Mouse (Mus musculus): ENCODE measurements around the gene Gp9. TPM values are rescaled to one million over a fixed set of nuclear protein-coding genes. Genes with fewer than 3 reads are reported as not detected.
"Not testable (repeated sequence)": the region's sequence is repeated elsewhere in the genome, so short reads cannot be mapped to it uniquely, and the experiment has no call there.

Gp9 gene
- polyA plus RNA-seq, 1 experiment from 2014 or later, result 0.50 TPM

- WGBS, result 72% methylated on average over 3 of the region's 3 CpGs
These were observed 18.0 kb upstream of the Gp9 start for GRCm38 (mm10) chr6:87759850-87760249.

GRCm38 (mm10) chr6:87762161-87762560 lies 15.7 kb upstream of the Gp9 start:
- no peak for ATAC-seq
- Histone ChIP-seq H3K4me3 (ENCODE audit: low read depth, low read length) (no peak overlapping the region), H3K4me1 (ENCODE audit: control insufficient read depth, insufficient read depth, low read length) (no peaks in the 10 kb centered on the region), H3K9ac (ENCODE audit: low read depth, low read length) (no peak overlapping the region), H3K9me3 (replicated peaks; ENCODE audit: control insufficient read depth, low read length, poor library complexity, severe bottlenecking) (no peaks in the 10 kb centered on the region), H3K27me3 (ENCODE audit: control insufficient read depth, insufficient read depth, low read depth, low read length) (no peaks in the 10 kb centered on the region), H3K36me3 (ENCODE audit: control insufficient read depth, insufficient read depth, low read length) (no peaks in the 10 kb centered on the region), H3K4me2 (ENCODE audit: low read length) (no peak overlapping the region), H3K27ac (ENCODE audit: low read length) (no peak overlapping the region)
- 93% methylated on average over 5 of the region's 5 CpGs for WGBS

More at GRCm38 (mm10) chr6:87759850-87760249, 18.0 kb upstream of the Gp9 start:
- Histone ChIP-seq H3K9ac (ENCODE audit: low read depth, low read length) (no peak overlapping the region), H3K4me1 (ENCODE audit: control insufficient read depth, insufficient read depth, low read length) (no peaks in the 10 kb centered on the region), H3K9me3 (replicated peaks; ENCODE audit: control insufficient read depth, low read length, poor library complexity, severe bottlenecking) (no peaks in the 10 kb centered on the region), H3K4me2 (ENCODE audit: low read length) (no peak overlapping the region), H3K27ac (ENCODE audit: low read length) (no peak overlapping the region), H3K36me3 (ENCODE audit: control insufficient read depth, insufficient read depth, low read length) (no peaks in the 10 kb centered on the region), H3K27me3 (ENCODE audit: control insufficient read depth, insufficient read depth, low read depth, low read length) (no peaks in the 10 kb centered on the region), H3K4me3 (ENCODE audit: low read depth, low read length) (no peak overlapping the region)
- ATAC-seq, result no peak

DNA sequence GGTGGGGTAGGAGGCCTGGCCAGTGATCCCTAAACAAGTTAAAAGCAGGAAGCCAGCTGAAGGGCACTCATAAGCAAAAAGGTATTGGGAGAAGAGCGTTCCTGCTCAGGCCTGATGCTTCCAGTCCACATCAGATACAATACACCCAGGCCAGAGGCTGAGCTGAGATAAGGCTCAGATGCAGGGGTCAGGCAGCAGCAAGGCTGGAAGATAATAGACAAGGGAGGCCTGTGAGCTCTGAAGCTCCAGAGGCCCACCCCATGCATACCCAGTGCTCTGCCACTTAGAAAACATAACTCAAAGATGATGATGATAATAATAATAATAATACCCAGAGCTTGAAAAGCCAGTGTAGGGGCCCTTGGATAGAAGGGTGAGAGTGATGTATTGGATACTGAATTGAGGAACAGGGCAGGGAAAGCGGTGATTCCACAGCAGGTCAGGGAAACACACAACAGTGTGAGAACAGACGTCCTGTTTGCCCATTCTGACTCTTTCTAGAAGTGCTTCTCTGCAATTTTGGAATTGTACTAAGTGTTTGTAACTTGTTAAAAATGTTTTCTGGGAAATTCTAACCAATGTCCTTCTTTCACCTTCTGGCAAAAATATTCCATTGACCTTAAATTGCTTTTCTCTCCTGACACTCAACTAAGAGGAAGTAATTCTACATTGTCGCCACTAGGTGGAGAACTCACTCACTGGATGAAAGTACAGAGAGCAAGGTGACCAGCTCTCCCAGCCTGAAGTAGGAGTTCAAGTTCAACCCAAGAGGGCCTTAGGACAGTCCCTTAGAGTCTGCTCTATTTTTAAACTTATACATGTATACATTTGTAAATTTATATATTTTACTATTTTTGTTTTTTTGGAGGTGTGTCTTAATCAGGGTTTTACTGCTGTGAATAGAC lies 14.2 kb upstream of the Gp9 start:
- no peaks in the 10 kb centered on the region for H3K27me3 ChIP-seq (ENCODE audit: control insufficient read depth, insufficient read depth, low read depth, low read length)
- ATAC-seq, result no peak
- peaks cover 2% of the 10 kb centered on the region; the same call in 1 of the 2 replicates for H3K9me3 ChIP-seq (replicated peaks; ENCODE audit: control insufficient read depth, low read length, poor library complexity, severe bottlenecking)
- no peak overlapping the region for H3K4me3 ChIP-seq (ENCODE audit: low read depth, low read length)
- H3K4me1 ChIP-seq (ENCODE audit: control insufficient read depth, insufficient read depth, low read length), result no peaks in the 10 kb centered on the region
- H3K4me2 ChIP-seq (ENCODE audit: low read length), result no peak overlapping the region
- no peaks in the 10 kb centered on the region for H3K36me3 ChIP-seq (ENCODE audit: control insufficient read depth, insufficient read depth, low read length)
- no peak overlapping the region for H3K9ac ChIP-seq (ENCODE audit: low read depth, low read length)
- H3K27ac ChIP-seq (ENCODE audit: low read length), result no peak overlapping the region
- 68% methylated on average over 4 of the region's 4 CpGs for WGBS

DNA sequence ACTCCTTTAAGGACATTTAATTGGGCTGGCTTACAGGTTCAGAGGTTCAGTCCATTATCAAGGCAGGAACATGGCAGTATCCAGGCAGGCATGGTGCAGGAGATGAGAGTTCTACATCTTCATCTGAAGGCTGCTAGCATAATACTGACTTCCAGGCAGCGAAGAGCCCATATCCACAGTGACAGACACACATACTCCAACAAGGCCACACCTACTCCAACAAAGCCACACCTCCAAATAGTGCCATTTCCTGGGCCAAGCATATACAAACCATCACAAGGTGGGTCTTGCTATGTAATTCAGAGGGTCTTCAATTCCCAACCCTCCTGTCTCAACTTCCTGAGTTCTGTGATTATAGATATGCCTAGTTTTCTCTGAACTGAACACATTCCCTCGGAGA lies 13.6 kb upstream of the Gp9 start:
- H3K36me3 ChIP-seq (ENCODE audit: control insufficient read depth, insufficient read depth, low read length); H3K27ac ChIP-seq (ENCODE audit: low read length); H3K4me2 ChIP-seq (ENCODE audit: low read length); H3K4me3 ChIP-seq (ENCODE audit: low read depth, low read length); H3K9me3 ChIP-seq (replicated peaks; ENCODE audit: control insufficient read depth, low read length, poor library complexity, severe bottlenecking); H3K4me1 ChIP-seq (ENCODE audit: control insufficient read depth, insufficient read depth, low read length); ATAC-seq; H3K27me3 ChIP-seq (ENCODE audit: control insufficient read depth, insufficient read depth, low read depth, low read length); H3K9ac ChIP-seq (ENCODE audit: low read depth, low read length): not testable (repeated sequence)
- WGBS, result 91% methylated on average over 2 of the region's 2 CpGs

GRCm38 (mm10) chr6:87770626-87771025 lies 7.2 kb upstream of the Gp9 start:
- Histone ChIP-seq H3K27ac (ENCODE audit: low read length) (no peak overlapping the region), H3K4me3 (ENCODE audit: low read depth, low read length) (no peak overlapping the region), H3K36me3 (ENCODE audit: control insufficient read depth, insufficient read depth, low read length) (no peaks in the 10 kb centered on the region), H3K27me3 (ENCODE audit: control insufficient read depth, insufficient read depth, low read depth, low read length) (no peaks in the 10 kb centered on the region), H3K4me2 (ENCODE audit: low read length) (no peak overlapping the region), H3K9ac (ENCODE audit: low read depth, low read length) (no peak overlapping the region), H3K9me3 (replicated peaks; ENCODE audit: control insufficient read depth, low read length, poor library complexity, severe bottlenecking) (peaks cover 2% of the 10 kb centered on the region; the same call in 1 of the 2 replicates), H3K4me1 (ENCODE audit: control insufficient read depth, insufficient read depth, low read length) (no peaks in the 10 kb centered on the region)
- ATAC-seq, result no peak
- WGBS, result 56% methylated on average over 8 of the region's 8 CpGs

DNA sequence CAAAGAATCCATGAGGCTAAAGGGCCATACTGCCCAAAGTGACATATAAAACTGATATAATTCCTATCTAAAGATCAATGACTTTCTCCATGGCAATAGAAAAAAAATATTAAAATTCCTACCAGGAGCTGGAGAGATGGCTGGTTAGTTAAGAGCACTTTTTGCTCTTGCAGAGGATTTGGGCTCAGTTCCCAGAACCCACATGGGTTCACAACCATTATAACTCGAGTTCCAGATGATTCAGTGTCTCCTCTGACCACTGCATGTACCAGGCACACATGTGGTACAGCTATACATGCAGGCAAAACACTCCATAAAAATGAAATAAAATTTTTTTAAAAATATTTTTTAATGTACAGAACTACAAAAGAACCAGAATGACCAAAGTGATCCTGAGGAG lies 3.4 kb upstream of the Gp9 start:
- H3K27me3 ChIP-seq (ENCODE audit: control insufficient read depth, insufficient read depth, low read depth, low read length), result no peaks in the 10 kb centered on the region
- no peaks in the 10 kb centered on the region for H3K36me3 ChIP-seq (ENCODE audit: control insufficient read depth, insufficient read depth, low read length)
- no peak for ATAC-seq
- H3K4me3 ChIP-seq (ENCODE audit: low read depth, low read length), result no peak overlapping the region
- no peak overlapping the region for H3K9ac ChIP-seq (ENCODE audit: low read depth, low read length)
- H3K4me1 ChIP-seq (ENCODE audit: control insufficient read depth, insufficient read depth, low read length), result no peaks in the 10 kb centered on the region
- H3K9me3 ChIP-seq (replicated peaks; ENCODE audit: control insufficient read depth, low read length, poor library complexity, severe bottlenecking), result no peaks in the 10 kb centered on the region
- no peak overlapping the region for H3K27ac ChIP-seq (ENCODE audit: low read length)
- WGBS, result 34% methylated on average over 1 of the region's 1 CpGs
- H3K4me2 ChIP-seq (ENCODE audit: low read length), result no peak overlapping the region

- no peak for ATAC-seq
- 87% methylated on average over 9 of the region's 9 CpGs for WGBS
- no peaks in the 10 kb centered on the region for H3K36me3 ChIP-seq (ENCODE audit: control insufficient read depth, insufficient read depth, low read length)
These were observed 3.0 kb upstream of the Gp9 start for GRCm38 (mm10) chr6:87774909-87775308.

DNA sequence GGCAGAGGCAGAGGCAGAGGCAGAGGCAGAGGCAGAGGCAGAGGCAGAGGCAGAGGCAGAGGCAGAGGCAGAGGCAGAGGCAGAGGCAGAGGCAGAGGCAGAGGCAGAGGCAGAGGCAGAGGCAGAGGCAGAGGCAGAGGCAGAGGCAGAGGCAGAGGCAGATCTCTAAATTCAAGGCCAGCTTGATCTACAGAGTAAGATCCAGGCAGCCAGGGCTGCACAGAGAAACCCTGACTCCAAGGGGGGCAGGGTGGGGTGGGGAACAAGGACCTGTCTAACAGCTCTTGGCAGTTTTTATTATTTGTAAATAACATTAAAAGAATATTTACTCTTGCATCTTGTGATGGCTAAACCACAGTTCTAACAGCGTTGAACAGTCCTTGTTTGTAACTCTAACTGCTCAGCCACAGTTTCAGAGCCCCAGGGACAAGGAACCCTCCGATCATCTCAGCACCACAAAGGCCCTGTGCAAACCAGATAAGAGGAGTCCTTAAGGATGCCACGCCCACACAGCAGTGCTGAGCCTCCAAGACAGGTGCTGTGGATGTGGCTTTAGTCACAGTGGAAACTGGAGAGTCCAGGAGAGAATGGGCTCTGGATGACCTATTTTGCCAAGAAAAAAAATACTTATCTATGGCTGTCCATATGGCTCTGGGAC lies 2.2 kb upstream of the Gp9 start:
- no peaks in the 10 kb centered on the region for H3K9me3 ChIP-seq (replicated peaks; ENCODE audit: control insufficient read depth, low read length, poor library complexity, severe bottlenecking)
- no peaks in the 10 kb centered on the region for H3K36me3 ChIP-seq (ENCODE audit: control insufficient read depth, insufficient read depth, low read length)
- ATAC-seq, result no peak
- H3K4me1 ChIP-seq (ENCODE audit: control insufficient read depth, insufficient read depth, low read length), result no peaks in the 10 kb centered on the region
- no peak overlapping the region for H3K9ac ChIP-seq (ENCODE audit: low read depth, low read length)
- no peaks in the 10 kb centered on the region for H3K27me3 ChIP-seq (ENCODE audit: control insufficient read depth, insufficient read depth, low read depth, low read length)
- no peak overlapping the region for H3K4me3 ChIP-seq (ENCODE audit: low read depth, low read length)
- H3K4me2 ChIP-seq (ENCODE audit: low read length), result no peak overlapping the region
- WGBS, result 74% methylated on average over 3 of the region's 3 CpGs
- H3K27ac ChIP-seq (ENCODE audit: low read length), result no peak overlapping the region

More at GRCm38 (mm10) chr6:87774909-87775308, 3.0 kb upstream of the Gp9 start:
- Histone ChIP-seq H3K4me2 (ENCODE audit: low read length) (no peak overlapping the region), H3K4me3 (ENCODE audit: low read depth, low read length) (no peak overlapping the region), H3K27me3 (ENCODE audit: control insufficient read depth, insufficient read depth, low read depth, low read length) (no peaks in the 10 kb centered on the region), H3K4me1 (ENCODE audit: control insufficient read depth, insufficient read depth, low read length) (no peaks in the 10 kb centered on the region), H3K9ac (ENCODE audit: low read depth, low read length) (no peak overlapping the region), H3K27ac (ENCODE audit: low read length) (no peak overlapping the region), H3K9me3 (replicated peaks; ENCODE audit: control insufficient read depth, low read length, poor library complexity, severe bottlenecking) (no peaks in the 10 kb centered on the region)

- Histone ChIP-seq H3K9ac (ENCODE audit: low read depth, low read length) (no peak overlapping the region), H3K4me2 (ENCODE audit: low read length) (no peak overlapping the region), H3K27me3 (ENCODE audit: control insufficient read depth, insufficient read depth, low read depth, low read length) (no peaks in the 10 kb centered on the region), H3K36me3 (ENCODE audit: control insufficient read depth, insufficient read depth, low read length) (no peaks in the 10 kb centered on the region), H3K4me1 (ENCODE audit: control insufficient read depth, insufficient read depth, low read length) (no peaks in the 10 kb centered on the region), H3K4me3 (ENCODE audit: low read depth, low read length) (no peak overlapping the region), H3K9me3 (replicated peaks; ENCODE audit: control insufficient read depth, low read length, poor library complexity, severe bottlenecking) (no peaks in the 10 kb centered on the region), H3K27ac (ENCODE audit: low read length) (no peak overlapping the region)
- WGBS, result 83% methylated on average over 1 of the region's 1 CpGs
- ATAC-seq, result no peak
These were observed 1.2 kb upstream of the Gp9 start for GRCm38 (mm10) chr6:87776663-87777062.

Measured in midbrain, embryonic 16.5 days (tissue).